11 mouse cellular contexts compared by ENCODE assay signal in genomic region chr2:101752402-101752801, GRCm38 (mm10).
DNase-seq lines count a peak whose midpoint lies in the region; ATAC-seq and TF ChIP-seq lines count a peak whose summit lies in the region.
"Had no signal": no experiment of that assay in that cellular context is flagged by ENCODE, and none has a peak within 500 bp of the region (broad histone marks: within the 10 kb centered on the region; RNA-seq: fewer than 3 reads in every experiment).

No protein-coding gene starts in this region.

- H3K4me1 ChIP-seq in heart, adult 2 months (ENCODE audit: control insufficient read depth, insufficient read depth, low read length), result no peaks in the 10 kb centered on the region; the same call in none of the 2 replicates
- H3K4me1 ChIP-seq in cerebellum, adult 2 months (ENCODE audit: control insufficient read depth, insufficient read depth, low read length), result no peaks in the 10 kb centered on the region

- no peak for ATAC-seq in frontal cortex, adult (ENCODE audit: low TSS enrichment)
- ATAC-seq: inflammation-experienced regulatory T-cells, adult 6 months had no signal

- no peaks in the 10 kb centered on the region for H3K27me3 ChIP-seq in heart, adult 2 months (ENCODE audit: control insufficient read depth, insufficient read depth, low read length)
- H3K27me3 ChIP-seq in cerebellum, adult 2 months (ENCODE audit: control insufficient read depth, insufficient read depth, low read length), result no peaks in the 10 kb centered on the region; the same call in 1 of the 2 replicates
- H3K27me3 ChIP-seq: liver, embryonic 13.5 days had no signal

- no peak for TF ChIP-seq POLR2A in heart, adult 2 months (IDR thresholded peaks at IDR 0.05; ENCODE audit: insufficient read depth, low read depth, low read length)
- no peak for TF ChIP-seq POLR2A in cerebellum, adult 2 months (IDR thresholded peaks at IDR 0.05; ENCODE audit: borderline replicate concordance, insufficient read depth, low read length)

- H3K9ac ChIP-seq in heart, adult 2 months (ENCODE audit: low read depth, low read length), result no peak overlapping the region
- H3K9ac ChIP-seq: liver, embryonic 13.5 days had no signal

- TF ChIP-seq EP300 in heart, adult 2 months (IDR thresholded peaks at IDR 0.05; ENCODE audit: insufficient read depth, low read depth, low read length), result no peak

- H3K4me3 ChIP-seq in layer of hippocampus, adult 2 months, result no peak overlapping the region
- H3K4me3 ChIP-seq in heart, adult 2 months, result no peak overlapping the region
- H3K4me3 ChIP-seq in cerebellum, adult 2 months (replicated peaks; ENCODE audit: insufficient read depth, low read depth, low read length), result no peak overlapping the region
- H3K4me3 ChIP-seq: liver, embryonic 13.5 days; myocyte had no signal

- H3K36me3 ChIP-seq in heart, adult 2 months (ENCODE audit: control insufficient read depth, insufficient read depth, low read length), result no peaks in the 10 kb centered on the region
- H3K36me3 ChIP-seq: liver, embryonic 13.5 days had no signal

- 41% methylated on average over 7 of the region's 7 CpGs for WGBS in heart, adult 2 months
- 49% methylated on average over 7 of the region's 7 CpGs for WGBS in cerebellum, adult 2 months

- peak overlapping the region; percentile 65 for H3K27ac ChIP-seq in layer of hippocampus, adult 2 months
- H3K27ac ChIP-seq in heart, adult 2 months, result no peak overlapping the region; the same call in 1 of the 2 replicates
- no peak overlapping the region for H3K27ac ChIP-seq in cerebellum, adult 2 months (ENCODE audit: insufficient read depth, low read length)
- H3K27ac ChIP-seq: liver, embryonic 13.5 days had no signal

- DNase-seq in layer of hippocampus, adult 2 months (ENCODE audit: low spot score in 2 of 2), result no peak
- no peak for DNase-seq in layer of hippocampus, adult 18-20 months (ENCODE audit: low spot score in 2 of 2)
- DNase-seq in heart, adult 2 months, result peak; percentile 46 to 54
- DNase-seq in kidney, postnatal 10 days, result peak; percentile 80
- peak; percentile 86 to 93 for DNase-seq in lung, postnatal 4 days
- DNase-seq in right cerebral cortex, postnatal 36 days (ENCODE audit: low spot score in 2 of 2), result no peak
- DNase-seq in cerebellum, adult 2 months, result no peak
- DNase-seq: liver, embryonic 13.5 days had no signal

- no peaks in the 10 kb centered on the region for H3K79me2 ChIP-seq in heart, adult 2 months (replicated peaks; ENCODE audit: control insufficient read depth, insufficient read depth, low read length)

- no peak for TF ChIP-seq CTCF in layer of hippocampus, adult 2 months (conservative IDR thresholded peaks at IDR 0.05)
- no peak for TF ChIP-seq CTCF in heart, adult 2 months (IDR thresholded peaks at IDR 0.05)
- no peak for TF ChIP-seq CTCF in cerebellum, adult 2 months (IDR thresholded peaks at IDR 0.05; ENCODE audit: borderline replicate concordance, insufficient read depth, low read depth, low read length)

- intact Hi-C loops in heart, adult 2 months (cut with DNase I), result no loop called here

Comparison
In these comparisons a context has a peak if more than half of its experiments do, and no peak if none do; other contexts are left out.
1. DNase-seq: peak in heart, adult 2 months (2 of 2), kidney, postnatal 10 days (single experiment) and lung, postnatal 4 days (2 of 2); none in layer of hippocampus, adult 2 months (0 of 2), layer of hippocampus, adult 18-20 months (0 of 2), right cerebral cortex, postnatal 36 days (0 of 2) and cerebellum, adult 2 months (0 of 2).